ENCODE assay signal across 8 mouse cellular contexts in genomic region chr5:136790570-136791196, GRCm38 (mm10).
DNase-seq lines count a peak whose midpoint lies in the region; ATAC-seq lines count a peak whose summit lies in the region.

No protein-coding gene starts in this region.

- ATAC-seq in embryonic facial prominence, embryonic 13.5 days (ENCODE audit: insufficient number of reproducible peaks, insufficient read depth, low FRiP score, low TSS enrichment, low read depth), result peak; percentile 74; the same call in 1 of the 2 replicates
- ATAC-seq in limb, embryonic 13.5 days (ENCODE audit: low FRiP score, low read depth), result peak; percentile 89

- no peak overlapping the region for H3K4me3 ChIP-seq in embryonic facial prominence, embryonic 13.5 days
- no peak overlapping the region for H3K4me3 ChIP-seq in limb, embryonic 13.5 days

- peaks cover 31% of the 10 kb centered on the region for H3K4me1 ChIP-seq in embryonic facial prominence, embryonic 13.5 days
- H3K4me1 ChIP-seq in limb, embryonic 13.5 days, result peaks cover 29% of the 10 kb centered on the region

- WGBS in embryonic facial prominence, embryonic 13.5 days, result 15% methylated on average over 11 of the region's 11 CpGs
- 19% methylated on average over 11 of the region's 11 CpGs for WGBS in limb, embryonic 13.5 days

- peak overlapping the region; percentile 87 for H3K27ac ChIP-seq in embryonic facial prominence, embryonic 13.5 days
- peak overlapping the region; percentile 89 for H3K27ac ChIP-seq in limb, embryonic 13.5 days

- DNase-seq in A20 (ENCODE audit: low read depth, low spot score), result peak; percentile 81
- DNase-seq in adrenal gland, postnatal 36 days, result peak; percentile 86 to 87
- peak; percentile 84 for DNase-seq in heart, adult 8-10 months (ENCODE audit: low spot score)
- peak; percentile 90 for DNase-seq in kidney, adult 9 months
- peak; percentile 86 for DNase-seq in naive thymus-derived CD4-positive, alpha-beta T cell, adult 2 months (ENCODE audit: low read depth)
- DNase-seq in splenic B cell, adult 2 months (ENCODE audit: low read depth, low spot score), result peak; percentile 88

- H3K9ac ChIP-seq in embryonic facial prominence, embryonic 13.5 days, result no peak overlapping the region
- no peak overlapping the region for H3K9ac ChIP-seq in limb, embryonic 13.5 days

- peaks cover 13% of the 10 kb centered on the region for H3K36me3 ChIP-seq in embryonic facial prominence, embryonic 13.5 days
- H3K36me3 ChIP-seq in limb, embryonic 13.5 days, result peaks cover 12% of the 10 kb centered on the region
- H3K36me3 ChIP-seq in splenic B cell, adult 2 months (ENCODE audit: control insufficient read depth, insufficient read depth, low read length, poor library complexity, severe bottlenecking), result no peaks in the 10 kb centered on the region

- H3K4me2 ChIP-seq in embryonic facial prominence, embryonic 13.5 days, result no peak overlapping the region
- H3K4me2 ChIP-seq in limb, embryonic 13.5 days (replicated peaks), result no peak overlapping the region

- H3K9me3 ChIP-seq in embryonic facial prominence, embryonic 13.5 days, result no peaks in the 10 kb centered on the region
- H3K9me3 ChIP-seq in limb, embryonic 13.5 days, result no peaks in the 10 kb centered on the region

- no peaks in the 10 kb centered on the region for H3K27me3 ChIP-seq in embryonic facial prominence, embryonic 13.5 days
- no peaks in the 10 kb centered on the region for H3K27me3 ChIP-seq in limb, embryonic 13.5 days
- no peaks in the 10 kb centered on the region for H3K27me3 ChIP-seq in splenic B cell, adult 2 months (ENCODE audit: control insufficient read depth, insufficient read depth, low read length, poor library complexity, severe bottlenecking)
